Mouse (Mus musculus) intestine, embryonic 14.5 days (tissue): ENCODE data around the gene Pdlim7. TPM values are rescaled to one million over a fixed set of nuclear protein-coding genes. Genes with fewer than 3 reads are reported as not detected.
A peak's percentile ranks its signal among the peaks of the same experiment; 100 is the strongest.

Source experiments
- ATAC-seq: fragments of 200-750 bp; cut with Nextera tagmentation; replicated peaks from 2 replicates; pipeline ENCODE4 v1.8.0; 2017; ENCODE audit warnings: low read depth, moderate number of reproducible peaks, moderate TSS enrichment, moderate library complexity; ENCODE audit not compliant: low FRiP score, low TSS enrichment
- DNase-seq: peaks from one replicate; pipeline ENCODE4 v3.0.0-alpha.2; 2018; ENCODE audit warnings: low spot score
- H3K27ac ChIP-seq: fragments of 300-500 bp; sonication (generic); 2 replicates; pipeline ENCODE4 v1.5.1; 2014; ENCODE audit warnings: low read depth, mild to moderate bottlenecking, control low read depth
- H3K27me3 ChIP-seq: fragments of 300-500 bp; sonication (generic); replicated peaks from 2 replicates; pipeline ENCODE4 v1.6.1; 2014; ENCODE audit warnings: low read length, control low read depth; ENCODE audit not compliant: control insufficient read depth, insufficient read depth
- H3K36me3 ChIP-seq: fragments of 300-500 bp; sonication (generic); 2 replicates; pipeline ENCODE4 v1.6.1; 2014; ENCODE audit warnings: low read length, control low read depth; ENCODE audit not compliant: control insufficient read depth, insufficient read depth
- H3K4me1 ChIP-seq: fragments of 300-500 bp; sonication (generic); replicated peaks from 2 replicates; pipeline ENCODE4 v1.6.1; 2014; ENCODE audit warnings: low read length, control low read depth, mixed read lengths; ENCODE audit not compliant: control insufficient read depth, insufficient read depth
- H3K4me2 ChIP-seq: fragments of 300-500 bp; sonication (generic); 2 replicates; pipeline ENCODE4 v1.6.1; 2014; ENCODE audit warnings: low read length
- H3K4me3 ChIP-seq: fragments of 300-500 bp; sonication (generic); 2 replicates; pipeline ENCODE4 v1.5.1; 2014; ENCODE audit warnings: low read depth, low read length, control low read depth, mixed read lengths
- H3K9ac ChIP-seq: fragments of 300-500 bp; sonication (generic); 2 replicates; pipeline ENCODE4 v1.6.1; 2014; ENCODE audit warnings: mild to moderate bottlenecking, low read length
- H3K9me3 ChIP-seq: fragments of 300-500 bp; sonication (generic); 2 replicates; pipeline ENCODE4 v1.6.1; 2016; ENCODE audit warnings: low read length, control low read depth; ENCODE audit not compliant: control insufficient read depth
- WGBS: fragments of 180-500 bp; shearing (Covaris S2); extraction: QIAGEN DNeasy Blood & Tissue Kit; methylation state at CpG from one replicate; pipeline ENCODE4 v1.1.7; 2014; 5-methylcytosine and 5-hydroxymethylcytosine counted together
- polyA plus RNA-seq: library from polyadenylated mRNA; unstranded; fragments of >200 nt; fragmentation: Nextera tagmentation; extraction: Ambion mirVana; gene quantifications from 2 replicates; pipeline ENCODE4 v1.2.1, GENCODE M21; 2014

The Pdlim7 gene
- polyA plus RNA-seq, 1 experiment from 2014 or later: 253 TPM

GRCm38 (mm10) chr13:55511492-55511861 lies 2.0 kb downstream of the Pdlim7 start:
- Histone ChIP-seq H3K27ac (peak overlapping the region; percentile 85), H3K9me3 (no peaks in the 10 kb centered on the region), H3K4me1 (peaks cover 26% of the 10 kb centered on the region), H3K4me2 (peak overlapping the region; percentile 83), H3K36me3 (peaks cover 39% of the 10 kb centered on the region), H3K9ac (peak overlapping the region; percentile 86; the same call in 1 of the 2 replicates), H3K27me3 (no peaks in the 10 kb centered on the region), H3K4me3 (peak overlapping the region; percentile 77)
- DNase-seq (no peak), ATAC-seq (peak; percentile 12; the same call in 1 of the 2 replicates)
- WGBS: 19% methylated on average over 5 of the region's 5 CpGs

DNA sequence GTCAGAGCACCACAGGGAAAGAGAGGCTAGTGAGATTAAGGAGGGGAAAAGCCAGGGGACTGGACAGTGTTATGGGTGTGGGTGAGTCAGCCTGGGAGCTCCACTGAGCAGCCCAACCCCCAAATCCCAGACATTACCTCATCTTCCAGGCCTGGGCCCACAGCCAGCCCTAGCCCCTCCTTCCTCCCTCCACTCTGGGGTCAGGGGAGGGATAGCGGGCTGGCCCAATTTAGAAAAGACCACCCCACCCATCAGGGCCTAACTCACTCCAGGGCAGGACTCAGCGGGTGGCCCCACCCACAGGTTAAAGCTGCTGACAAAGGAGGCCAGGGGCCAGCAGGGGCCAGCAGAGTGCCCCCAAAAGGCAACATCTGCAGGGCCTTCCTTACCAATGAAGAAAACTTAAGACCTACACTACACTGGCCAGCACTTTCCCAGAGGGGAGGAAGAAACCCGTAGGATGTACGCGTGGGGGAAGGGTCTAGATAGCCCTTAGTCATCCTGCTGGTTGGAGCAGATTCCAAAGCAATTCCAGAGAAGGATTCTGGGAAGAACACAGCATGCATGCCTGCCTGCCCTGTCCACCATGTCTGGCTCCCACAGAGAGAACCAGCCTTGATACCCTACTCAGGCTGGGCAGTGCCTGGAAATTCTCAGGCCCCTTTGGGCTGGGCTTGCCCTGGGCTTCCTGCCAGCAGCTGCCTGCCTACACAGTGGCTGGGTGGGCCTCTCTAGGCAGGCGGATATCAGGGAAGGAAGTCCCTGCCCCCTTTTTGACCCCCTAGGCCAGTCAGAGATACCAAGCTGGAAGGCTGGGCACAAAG lies 2.6 kb downstream of the Pdlim7 start:
- WGBS: 5% methylated on average over 6 of the region's 6 CpGs
- Histone ChIP-seq H3K27me3 (no peaks in the 10 kb centered on the region), H3K9ac (peak overlapping the region; percentile 23), H3K4me3 (peak overlapping the region; percentile 77), H3K36me3 (peaks cover 45% of the 10 kb centered on the region), H3K4me2 (peak overlapping the region; percentile 83), H3K4me1 (peaks cover 26% of the 10 kb centered on the region), H3K27ac (peak overlapping the region; percentile 85), H3K9me3 (no peaks in the 10 kb centered on the region)
- DNase-seq (peak; percentile 88), ATAC-seq (peak; percentile 78)

GRCm38 (mm10) chr13:55510332-55510667 lies 3.2 kb downstream of the Pdlim7 start:
- Histone ChIP-seq H3K9me3 (no peaks in the 10 kb centered on the region), H3K27ac (peak overlapping the region; percentile 85; the same call in 1 of the 2 replicates), H3K9ac (peak overlapping the region; percentile 23; the same call in 1 of the 2 replicates), H3K36me3 (peaks cover 51% of the 10 kb centered on the region), H3K27me3 (no peaks in the 10 kb centered on the region), H3K4me2 (peak overlapping the region; percentile 83), H3K4me3 (peak overlapping the region; percentile 8; the same call in 1 of the 2 replicates), H3K4me1 (peaks cover 26% of the 10 kb centered on the region)
- DNase-seq (no peak), ATAC-seq (peak; percentile 15)
- WGBS: 30% methylated on average over 3 of the region's 3 CpGs

GRCm38 (mm10) chr13:55508531-55508930 lies 4.9 kb downstream of the Pdlim7 start:
- H3K27ac ChIP-seq: no peak overlapping the region
- no peak overlapping the region for H3K4me3 ChIP-seq
- H3K4me1 ChIP-seq: peaks cover 26% of the 10 kb centered on the region
- H3K9me3 ChIP-seq: no peaks in the 10 kb centered on the region
- 88% methylated on average over 10 of the region's 10 CpGs for WGBS
- no peaks in the 10 kb centered on the region for H3K27me3 ChIP-seq
- H3K4me2 ChIP-seq: no peak overlapping the region
- H3K9ac ChIP-seq: no peak overlapping the region
- DNase-seq (no peak), ATAC-seq (no peak)
- peaks cover 68% of the 10 kb centered on the region for H3K36me3 ChIP-seq

- WGBS: 64% methylated on average over 11 of the region's 11 CpGs
- H3K9me3 ChIP-seq: no peaks in the 10 kb centered on the region
- H3K27me3 ChIP-seq: no peaks in the 10 kb centered on the region
- H3K4me1 ChIP-seq: peaks cover 26% of the 10 kb centered on the region
- DNase-seq (no peak), ATAC-seq (no peak)
- no peak overlapping the region for H3K27ac ChIP-seq
- H3K4me3 ChIP-seq: no peak overlapping the region
- no peak overlapping the region for H3K9ac ChIP-seq
- no peak overlapping the region for H3K4me2 ChIP-seq
- H3K36me3 ChIP-seq: peaks cover 75% of the 10 kb centered on the region
Measured at GRCm38 (mm10) chr13:55507877-55508276, 5.6 kb downstream of the Pdlim7 start.

- Histone ChIP-seq H3K27ac (no peak overlapping the region), H3K9ac (no peak overlapping the region), H3K36me3 (peaks cover 85% of the 10 kb centered on the region), H3K4me3 (no peak overlapping the region), H3K4me1 (peaks cover 18% of the 10 kb centered on the region), H3K27me3 (no peaks in the 10 kb centered on the region), H3K9me3 (no peaks in the 10 kb centered on the region), H3K4me2 (no peak overlapping the region)
- ATAC-seq (no peak), DNase-seq (no peak)
- 86% methylated on average over 10 of the region's 10 CpGs for whole genome bisulfite sequencing
Measured at GRCm38 (mm10) chr13:55506697-55507096, 6.8 kb downstream of the Pdlim7 start.

DNA sequence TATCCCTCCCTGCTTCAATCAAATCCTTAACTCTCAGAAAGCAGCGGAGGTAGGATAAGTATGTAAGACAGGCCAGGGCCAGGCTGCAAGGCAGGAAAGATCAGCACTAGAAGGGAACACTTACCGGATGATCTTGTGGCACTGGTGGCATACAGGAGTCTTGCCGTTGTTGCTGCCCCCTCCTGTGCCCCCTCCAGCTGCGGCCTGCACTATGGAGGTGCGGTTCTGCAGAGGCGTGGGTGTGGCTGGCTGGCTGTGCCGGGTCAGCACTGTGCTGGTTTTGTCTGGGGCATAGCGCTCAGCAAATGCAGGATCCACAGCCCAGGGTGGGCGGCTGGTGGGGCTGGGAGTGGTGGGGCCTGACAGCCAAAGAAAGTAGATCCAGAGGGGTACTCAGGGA lies 7.7 kb downstream of the Pdlim7 start:
- DNase-seq: no peak
- peaks cover 9% of the 10 kb centered on the region for H3K4me1 ChIP-seq
- ATAC-seq: no peak
- no peaks in the 10 kb centered on the region for H3K9me3 ChIP-seq
- H3K27me3 ChIP-seq: no peaks in the 10 kb centered on the region
- no peak overlapping the region for H3K4me2 ChIP-seq
- H3K4me3 ChIP-seq: no peak overlapping the region
- no peak overlapping the region for H3K27ac ChIP-seq
- WGBS: 96% methylated on average over 9 of the region's 9 CpGs
- H3K36me3 ChIP-seq: peaks cover 92% of the 10 kb centered on the region
- H3K9ac ChIP-seq: no peak overlapping the region

GRCm38 (mm10) chr13:55504390-55504789 lies 9.1 kb downstream of the Pdlim7 start:
- 78% methylated on average over 5 of the region's 5 CpGs for WGBS
- ATAC-seq: no peak
- no peaks in the 10 kb centered on the region for H3K9me3 ChIP-seq
- DNase-seq: no peak
- peaks cover 92% of the 10 kb centered on the region for H3K36me3 ChIP-seq
- no peak overlapping the region for H3K9ac ChIP-seq
- no peak overlapping the region for H3K27ac ChIP-seq
- H3K4me2 ChIP-seq: no peak overlapping the region
- H3K4me3 ChIP-seq: no peak overlapping the region
- H3K27me3 ChIP-seq: no peaks in the 10 kb centered on the region
- H3K4me1 ChIP-seq: no peaks in the 10 kb centered on the region

GRCm38 (mm10) chr13:55502405-55502804 lies 11.1 kb downstream of the Pdlim7 start:
- H3K27me3 ChIP-seq: no peaks in the 10 kb centered on the region
- WGBS: 82% methylated on average over 8 of the region's 8 CpGs
- H3K9ac ChIP-seq: no peak overlapping the region
- no peak overlapping the region for H3K27ac ChIP-seq
- H3K9me3 ChIP-seq: no peaks in the 10 kb centered on the region
- 0 out of 2 replicates have a peak, but pooled peaks cover 4% of the 10 kb centered on the region for H3K4me1 ChIP-seq
- ATAC-seq (no peak), DNase-seq (no peak)
- no peak overlapping the region for H3K4me3 ChIP-seq
- no peak overlapping the region for H3K4me2 ChIP-seq
- peaks cover 90% of the 10 kb centered on the region for H3K36me3 ChIP-seq
